Mouse (Mus musculus) mouse trophoblast stem cell (cell line): Measurements from ENCODE around the gene Ap1ar.
"Not testable (repeated sequence)": the region's sequence is repeated elsewhere in the genome, so short reads cannot be mapped to it uniquely, and the experiment has no call there.

Source experiments
- in situ Hi-C, 2 experiments: fragments of 300-500 bp; cut with MseI, MboI; formaldehyde crosslinking; loops; 2 replicates in 1 of 2; 3 replicates in 1 of 2; pipeline ENCODE4 v1.15.1; 2025

Ap1ar gene

DNA sequence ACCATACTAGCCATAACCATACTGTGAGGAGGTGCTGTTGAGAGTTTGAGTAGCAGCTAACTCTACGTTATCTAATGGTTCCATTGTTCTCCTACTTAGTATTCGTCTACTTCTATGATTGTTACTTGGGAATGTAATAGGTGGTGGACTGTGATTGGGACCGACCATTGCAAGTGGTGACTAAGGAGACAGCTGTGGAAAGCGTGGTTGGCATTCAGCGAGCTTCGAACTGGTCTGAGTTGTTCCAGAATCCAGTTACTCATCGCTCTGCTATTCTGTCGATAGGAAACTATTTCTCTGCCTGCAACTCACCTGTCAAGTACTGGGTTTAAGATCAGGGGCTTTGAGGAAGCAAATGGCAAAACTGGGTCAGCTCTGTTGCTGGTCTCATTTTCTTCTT lies 36.2 kb downstream of the Ap1ar start:
- in situ Hi-C loops: no loop called here

DNA sequence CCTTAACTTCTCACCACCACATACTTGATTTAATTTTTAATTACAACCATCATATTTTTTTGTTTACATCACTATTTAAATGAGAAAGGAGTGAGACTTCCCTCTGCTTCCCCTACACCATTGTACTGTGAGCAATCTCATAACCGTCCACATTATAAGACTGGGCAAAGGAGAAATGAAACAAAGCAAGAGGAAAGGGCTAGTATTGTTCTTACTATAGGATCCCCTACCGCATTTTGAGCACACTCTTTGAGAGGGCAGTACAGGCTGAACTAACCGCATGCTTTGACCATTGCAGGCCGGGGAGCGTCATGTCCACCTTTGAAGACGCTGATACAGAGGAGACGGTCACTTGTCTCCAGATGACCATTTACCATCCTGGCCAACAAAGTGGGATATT lies 41.1 kb downstream of the Ap1ar start:
- in situ Hi-C loops: no loop called here

DNA sequence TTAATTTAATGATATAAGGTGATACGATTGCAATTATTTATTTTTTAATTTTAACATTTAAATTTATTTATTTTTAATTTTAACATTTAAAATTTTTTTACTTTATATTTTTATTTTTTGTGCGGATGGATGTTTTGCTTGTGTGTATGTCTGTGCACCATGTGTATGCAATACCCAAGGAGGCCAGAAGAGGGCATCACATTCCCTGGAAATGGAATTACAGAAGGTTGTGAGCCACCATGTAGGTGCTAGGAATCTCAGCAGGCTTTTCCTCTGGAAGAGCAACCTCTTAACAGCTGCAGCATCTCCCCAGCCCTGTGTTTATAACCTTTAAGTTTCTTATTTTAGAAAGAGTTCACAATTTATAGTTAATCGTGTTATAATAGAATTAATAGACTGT lies 41.6 kb downstream of the Ap1ar start:
- in situ Hi-C loops: no loop called here

DNA sequence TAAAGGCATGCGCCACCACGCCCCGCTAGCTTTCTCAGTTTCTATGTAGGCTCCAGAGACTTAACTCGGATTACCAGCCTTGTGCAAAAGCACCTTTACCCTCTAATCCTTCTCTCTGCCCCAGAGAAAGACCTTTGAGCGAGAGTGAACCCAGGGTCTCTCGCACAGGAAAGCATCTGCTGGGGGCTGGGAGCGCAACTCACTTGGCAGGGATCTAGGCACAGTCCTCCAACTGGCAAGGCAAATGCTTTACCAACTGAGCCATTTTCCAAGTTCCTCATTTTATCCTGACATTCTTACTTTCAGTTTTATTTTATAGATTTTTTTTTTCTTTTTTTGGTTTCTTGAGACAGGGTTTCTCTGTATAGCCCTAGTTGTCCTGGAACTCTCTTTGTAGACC lies 44.3 kb downstream of the Ap1ar start:
- in situ Hi-C loops: no loop called here

DNA sequence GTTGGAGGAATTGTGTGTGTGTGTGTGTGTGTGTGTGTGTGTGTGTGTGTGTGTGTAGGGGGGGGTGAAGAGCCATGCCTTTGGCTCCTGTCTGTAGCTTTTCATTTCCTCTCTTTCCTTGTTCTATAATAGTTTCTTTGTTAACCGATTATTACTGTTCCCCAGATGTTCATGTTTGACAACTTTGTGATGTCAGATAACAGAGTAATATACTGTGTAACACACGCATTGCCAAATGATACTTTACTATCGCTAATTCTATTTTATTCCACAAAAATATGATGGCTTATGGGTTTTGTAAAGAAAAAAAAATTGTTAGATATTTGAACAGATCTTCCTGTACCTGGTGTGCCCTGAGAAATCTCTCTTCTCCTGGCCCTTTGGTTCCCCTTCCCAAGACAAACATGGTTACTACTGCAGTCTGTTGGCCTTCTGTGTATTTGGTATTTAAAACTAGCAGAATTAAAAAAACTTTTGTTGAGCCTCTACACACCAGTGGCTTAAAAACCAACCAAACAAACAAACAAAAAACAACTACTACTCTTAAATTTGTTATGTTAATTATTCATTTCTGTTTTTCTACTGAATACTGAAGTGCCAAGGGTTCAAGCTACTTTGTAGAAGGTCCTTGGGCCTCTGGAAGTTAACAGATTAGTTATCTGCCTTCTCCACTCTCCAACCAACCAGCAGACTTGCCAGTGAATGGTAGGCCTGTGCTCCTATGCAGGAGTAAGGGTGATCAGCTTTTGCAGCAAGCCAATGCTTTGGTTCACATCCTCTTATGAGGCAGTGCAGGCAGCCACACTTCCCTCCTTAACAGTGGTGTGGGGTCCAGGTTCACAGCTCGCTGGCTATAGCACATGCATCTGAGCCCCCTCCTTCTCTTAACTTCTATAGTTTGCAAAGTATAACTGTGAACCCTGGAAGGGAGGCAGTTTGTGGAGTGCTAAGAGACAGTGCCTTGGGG lies 45.4 kb downstream of the Ap1ar start:
- in situ Hi-C loops: no loop called here

DNA sequence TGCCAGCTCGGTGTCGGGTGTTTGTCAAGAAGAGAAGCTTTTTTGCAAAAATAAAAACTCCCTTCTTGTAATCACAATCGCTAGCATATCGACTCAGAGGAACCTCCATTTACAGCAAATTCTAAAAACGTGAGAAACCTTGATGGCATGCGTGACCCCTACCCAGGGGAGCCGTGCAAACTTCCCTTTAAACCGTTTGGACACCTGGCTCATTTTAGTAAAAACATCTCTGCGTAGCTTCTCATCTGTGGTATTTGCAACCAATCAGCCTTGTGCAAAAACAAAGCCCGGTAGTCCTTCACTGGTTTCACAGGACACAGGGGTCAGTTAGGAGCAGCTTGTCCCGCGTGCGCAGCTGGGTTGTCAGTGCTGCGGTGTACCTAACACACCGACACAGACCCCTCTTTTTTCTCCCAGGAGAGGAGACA lies 46.3 kb downstream of the Ap1ar start:
- in situ Hi-C loops: no loop called here

DNA sequence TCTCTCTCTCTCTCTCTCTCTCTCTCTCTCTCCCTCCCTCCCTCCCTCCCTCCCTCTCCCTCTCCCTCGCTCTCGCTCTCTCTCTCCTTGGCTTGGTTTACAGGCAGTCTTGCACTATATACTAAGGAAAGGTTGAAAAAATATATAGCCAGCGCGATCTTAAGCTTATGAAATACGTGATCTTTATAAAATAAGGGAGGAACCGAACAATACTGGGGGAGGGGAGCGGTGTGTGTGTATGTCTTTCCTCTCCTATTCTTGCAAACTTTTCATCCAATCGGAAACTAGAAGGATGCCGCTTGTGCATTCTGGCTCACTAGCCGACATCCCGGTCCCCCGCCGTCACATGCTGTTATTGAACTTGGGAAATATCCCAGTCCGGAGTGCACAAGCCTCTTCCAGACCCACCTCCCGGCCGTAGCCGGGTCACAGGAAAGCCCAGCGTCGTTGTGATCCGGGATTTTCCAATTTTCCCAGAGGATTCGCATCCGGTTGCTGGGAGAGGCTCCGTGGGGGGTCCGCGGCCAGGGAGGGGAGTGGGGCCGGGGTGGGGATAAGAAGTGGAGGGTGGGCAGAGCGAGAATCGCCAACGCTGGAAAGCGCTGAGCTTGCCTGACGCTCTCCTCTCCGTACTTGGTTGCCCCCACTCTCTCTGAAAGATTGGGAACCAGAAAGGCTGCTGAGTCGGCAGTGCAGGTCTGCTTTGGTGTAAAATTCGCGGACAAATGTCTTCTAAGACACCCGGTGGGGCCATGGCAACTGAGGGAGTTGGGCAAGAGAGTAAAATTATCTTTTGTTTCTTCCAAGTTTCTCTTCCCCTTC lies 46.9 kb downstream of the Ap1ar start:
- in situ Hi-C loops: no loop called here

DNA sequence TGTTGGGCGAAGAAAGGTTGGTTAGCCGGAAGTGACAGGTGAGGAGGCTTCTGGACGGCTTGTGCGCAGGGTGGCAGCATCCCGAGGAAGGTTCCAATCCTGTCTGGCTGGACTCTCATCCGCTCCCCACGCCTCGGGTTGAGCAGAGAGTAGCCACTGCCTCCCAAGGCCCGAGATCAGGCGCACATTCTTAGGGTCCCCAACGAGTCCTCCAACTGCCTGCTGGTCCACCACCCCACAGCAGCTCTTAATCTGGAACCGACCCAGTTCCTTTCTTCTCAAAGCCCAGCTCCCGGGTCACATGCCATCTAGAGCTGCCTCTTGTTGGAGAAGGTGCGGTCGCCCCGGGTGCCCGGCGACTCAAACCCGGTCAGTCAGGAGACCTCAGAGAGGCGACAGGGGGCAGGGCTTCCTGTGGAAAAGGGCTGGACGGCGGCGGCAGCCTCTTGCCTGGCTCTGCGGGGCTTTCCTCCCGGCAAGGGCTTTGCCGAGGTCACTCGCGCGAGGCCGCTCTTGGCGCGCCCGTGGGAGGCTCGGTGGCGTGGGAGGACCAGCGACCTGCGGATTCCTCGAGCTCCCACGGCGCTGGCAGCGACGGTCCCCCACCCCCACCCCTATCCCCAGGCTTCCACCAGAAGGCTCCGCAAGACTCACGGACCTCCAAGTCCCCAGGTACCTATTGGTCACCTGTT lies 47.7 kb downstream of the Ap1ar start, which contains the start of gene Tifa:
Gene Tifa, plus strand, starts transcription at position 306 of the 692 bp plus-strand sequence.
- in situ Hi-C loops: no loop called here

DNA sequence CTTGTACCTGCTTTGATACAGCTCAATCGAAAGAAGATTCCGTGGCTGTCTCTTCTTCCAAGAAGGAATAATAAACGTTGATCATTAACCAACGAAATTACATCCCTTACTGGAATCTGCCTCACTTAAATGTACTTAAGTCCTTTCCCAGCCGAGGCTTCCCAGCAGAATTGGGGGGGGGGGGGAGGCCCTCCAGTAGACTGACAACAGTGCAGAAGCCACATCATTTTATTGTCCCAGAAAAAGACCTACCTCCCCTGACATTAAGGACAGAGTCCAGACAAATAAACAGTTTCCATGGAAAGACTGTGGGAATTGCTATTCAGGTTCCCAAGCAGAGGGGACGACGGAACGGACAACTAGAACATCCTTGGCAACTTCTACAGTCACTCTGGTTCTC lies 48.4 kb downstream of the Ap1ar start:
- in situ Hi-C loops: no loop called here

DNA sequence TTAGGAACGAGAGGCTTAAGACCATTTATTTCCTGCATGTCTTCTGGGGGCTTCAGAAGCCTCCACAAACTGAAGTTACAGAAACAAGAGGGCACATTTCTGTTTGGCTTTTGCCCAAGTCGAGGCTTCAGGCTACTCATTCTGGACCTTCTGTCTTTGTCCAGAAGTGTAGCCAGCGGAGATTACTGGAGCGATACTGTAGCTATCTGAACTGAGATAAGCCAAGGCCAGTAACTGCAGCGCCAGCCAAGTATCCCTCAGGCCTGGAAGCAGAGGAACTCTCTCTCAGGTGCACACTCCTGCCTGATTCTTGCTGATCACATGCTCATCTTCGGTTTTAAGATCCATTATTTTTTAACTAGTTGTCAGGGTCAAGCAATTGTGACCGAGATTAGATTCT lies 49.3 kb downstream of the Ap1ar start:
- in situ Hi-C loops: no loop called here

DNA sequence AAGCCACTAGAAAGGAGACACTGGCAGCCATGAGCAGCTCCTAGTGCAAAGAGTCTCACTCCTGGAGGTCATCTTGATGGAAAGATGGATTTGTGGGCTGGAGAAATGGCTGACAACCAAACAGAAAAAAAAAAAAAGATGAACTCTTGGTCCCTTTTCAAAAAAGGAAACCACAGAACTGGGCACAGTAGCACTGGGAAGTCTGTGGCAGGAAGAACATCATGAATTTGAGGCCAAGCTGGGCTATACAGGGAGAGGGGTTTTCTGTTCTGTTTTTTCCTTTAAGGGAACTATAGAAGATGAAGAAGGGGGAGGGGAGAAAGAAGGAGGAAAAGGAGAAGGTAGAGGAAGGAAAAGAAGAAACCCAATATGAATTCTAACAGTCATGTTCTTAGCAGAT lies 50.3 kb downstream of the Ap1ar start:
- in situ Hi-C loops: no loop called here

DNA sequence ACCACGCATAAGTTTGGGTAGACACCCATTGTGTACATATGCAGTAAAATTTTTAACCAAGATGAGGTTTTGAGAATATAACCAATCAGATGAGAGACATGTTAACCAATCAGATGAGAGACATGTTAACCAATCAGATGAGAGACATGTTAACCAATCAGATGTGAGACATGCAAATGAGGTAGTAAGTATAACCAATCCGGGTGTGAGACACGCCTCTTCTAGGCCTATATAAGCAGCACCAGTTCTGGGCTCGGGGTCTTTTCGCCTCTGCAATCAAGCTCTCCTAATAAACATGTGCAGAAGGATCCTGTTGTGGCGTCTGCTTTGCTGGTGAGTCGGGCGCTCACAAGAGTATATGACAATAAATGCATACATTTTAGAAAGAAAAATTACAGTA lies 53.6 kb downstream of the Ap1ar start:
- in situ Hi-C loops: not testable (repeated sequence)

DNA sequence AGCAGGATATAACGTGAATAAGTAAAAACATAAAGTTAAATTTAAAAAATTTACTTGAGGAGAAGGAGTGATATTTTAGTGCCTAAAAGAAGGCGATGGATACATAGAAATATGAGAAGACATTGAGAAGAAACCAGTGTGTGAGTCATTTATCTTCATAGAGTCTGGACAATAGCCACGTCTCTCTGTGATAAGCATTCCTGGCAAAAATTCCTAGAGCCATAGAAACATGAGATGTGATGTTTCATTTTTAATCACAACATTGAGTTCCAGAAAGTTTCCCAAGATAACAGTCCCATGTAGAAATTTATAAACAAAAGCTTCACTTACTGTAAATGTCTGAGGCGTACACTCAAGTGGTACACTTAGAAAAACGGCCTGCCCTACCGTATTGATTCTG lies 54.4 kb downstream of the Ap1ar start:
- in situ Hi-C loops: no loop called here

DNA sequence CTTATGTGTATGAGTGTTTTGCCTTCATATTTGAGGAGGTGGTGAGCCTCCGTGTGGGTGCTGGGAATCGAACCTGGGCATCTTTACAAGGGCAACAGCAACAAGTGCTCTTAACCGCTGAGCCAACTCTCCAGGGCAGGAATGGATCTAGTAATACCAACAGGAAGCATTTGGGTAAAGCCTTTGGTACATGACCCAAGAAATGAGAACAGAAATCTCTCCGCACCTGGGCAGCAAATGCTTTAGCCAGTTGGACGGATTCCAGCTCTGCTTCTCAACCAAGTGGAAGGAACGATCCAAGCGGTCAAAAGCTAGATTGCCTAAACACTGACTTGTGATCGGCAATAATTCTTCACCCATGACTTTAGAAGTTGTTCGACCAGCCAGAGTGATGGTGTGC lies 56.4 kb downstream of the Ap1ar start:
- in situ Hi-C loops: no loop called here

DNA sequence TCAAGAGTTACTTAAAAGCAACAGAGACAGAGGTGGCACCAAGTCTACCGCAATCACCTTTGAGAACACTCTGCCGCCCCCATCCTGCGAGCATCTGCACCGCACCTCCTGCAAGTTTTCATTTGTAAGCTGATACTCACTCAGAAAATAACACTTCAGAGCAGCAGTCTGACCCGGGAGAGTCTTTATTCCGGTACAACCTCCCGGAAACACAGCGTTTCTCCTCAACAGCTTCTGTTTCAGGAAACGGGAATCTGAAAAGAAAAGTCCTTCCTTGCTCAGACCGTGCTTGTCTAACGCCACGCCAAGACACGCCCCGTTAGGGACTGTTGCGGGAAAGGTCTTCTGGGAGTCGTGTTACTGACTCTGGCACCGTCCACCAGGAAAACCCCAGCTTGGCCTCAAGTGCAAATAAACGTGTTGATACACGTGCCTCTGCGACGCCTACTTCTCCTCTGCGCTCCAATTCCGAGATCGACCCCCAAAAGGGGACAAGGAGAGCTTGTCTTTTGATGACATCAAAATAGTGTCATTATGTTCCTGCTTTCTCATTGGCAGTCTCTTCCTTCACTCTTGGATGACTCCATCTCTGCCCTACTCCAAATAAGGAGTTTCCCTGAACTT lies 57.2 kb downstream of the Ap1ar start, which contains the start of gene Alpk1:
Gene Alpk1, minus strand, starts transcription at position 507 of the 624 bp plus-strand sequence.
- in situ Hi-C loops: no loop called here

DNA sequence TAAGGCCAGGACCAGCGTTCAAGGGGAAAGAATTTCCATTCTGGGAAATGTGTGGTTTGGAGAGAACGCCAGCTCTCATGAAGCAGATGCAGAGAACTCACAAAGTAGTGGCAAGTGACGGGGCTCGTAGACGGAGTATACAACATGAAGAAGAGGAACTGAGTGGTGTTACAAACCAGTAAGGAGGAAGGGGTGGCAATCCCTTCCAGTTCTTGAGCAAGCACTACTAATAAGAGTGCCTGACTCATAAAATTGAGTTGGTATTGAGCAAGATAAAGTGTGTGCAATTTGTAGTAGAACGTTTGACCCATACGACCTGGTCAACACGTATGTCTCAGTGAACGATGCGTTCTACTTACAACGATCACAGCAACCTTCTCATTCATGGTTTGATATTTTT lies 68.2 kb downstream of the Ap1ar start:
- in situ Hi-C loops: no loop called here

DNA sequence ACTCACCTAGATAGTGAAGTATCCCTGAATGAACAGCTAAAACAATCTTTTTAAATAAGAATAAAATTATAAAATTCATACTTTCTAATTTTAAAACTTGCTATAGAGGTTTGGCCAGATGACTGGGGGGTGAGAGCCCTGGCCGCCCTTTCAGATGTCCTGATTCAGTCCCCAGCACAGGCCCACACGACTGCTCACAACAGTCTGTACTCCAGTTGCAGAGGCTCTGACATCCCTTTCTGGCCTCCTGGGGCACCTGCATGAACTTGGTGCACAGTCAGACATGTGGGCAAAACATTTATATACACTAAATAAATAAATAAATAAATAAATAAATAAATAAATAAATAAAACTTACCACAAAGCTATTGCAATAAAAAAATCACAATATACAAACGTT lies 71.4 kb downstream of the Ap1ar start:
- in situ Hi-C loops: no loop called here

DNA sequence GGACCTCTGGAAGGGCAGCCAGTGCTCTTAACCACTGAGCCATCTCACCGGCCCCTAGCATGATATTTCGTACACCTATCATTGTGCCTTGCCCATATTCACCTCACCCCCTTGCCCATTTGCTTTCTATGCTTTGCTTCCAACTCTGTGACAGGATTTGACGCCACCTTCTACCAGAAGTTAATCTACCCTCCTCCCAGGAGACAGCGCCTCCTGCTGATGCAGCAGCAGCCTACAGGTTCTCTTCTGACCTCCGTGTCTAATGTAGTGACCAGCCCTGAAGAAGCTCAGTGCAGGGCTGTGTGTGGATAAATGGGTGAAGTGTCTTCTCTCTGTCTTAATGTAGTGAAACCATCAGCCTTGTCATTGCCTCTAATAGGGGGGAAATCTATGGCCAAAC lies 72.8 kb downstream of the Ap1ar start:
- in situ Hi-C loops: loop anchor here (5.0 kb wide), 1 partner anchor 137 kb away; no protein-coding TSS in a partner anchor

DNA sequence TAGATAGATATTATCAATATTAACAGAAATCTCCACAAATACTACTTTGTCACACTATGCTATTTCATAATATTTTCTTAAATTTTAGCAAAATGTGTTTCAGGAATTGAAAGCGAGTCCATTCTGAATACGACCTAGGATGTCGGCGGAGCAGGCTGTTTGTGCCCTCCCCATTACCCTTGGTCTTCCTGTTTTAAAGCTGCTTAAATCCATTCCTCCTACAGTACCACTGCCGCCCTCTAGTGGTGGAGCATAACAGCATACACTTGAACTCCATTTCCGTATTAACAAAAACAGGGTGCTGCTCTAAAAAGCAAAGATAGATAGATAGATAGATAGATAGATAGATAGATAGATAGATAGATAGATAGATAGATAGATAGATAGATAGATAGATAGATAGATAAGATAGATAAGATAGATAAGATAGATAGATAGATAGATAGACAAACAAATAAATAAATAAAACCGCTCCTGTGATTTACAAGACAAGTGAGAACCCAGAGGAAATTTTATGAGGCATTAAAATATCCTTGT lies 74.2 kb downstream of the Ap1ar start:
- in situ Hi-C loops: loop anchor here (5.0 kb wide), 1 partner anchor 136 kb away; no protein-coding TSS in a partner anchor

DNA sequence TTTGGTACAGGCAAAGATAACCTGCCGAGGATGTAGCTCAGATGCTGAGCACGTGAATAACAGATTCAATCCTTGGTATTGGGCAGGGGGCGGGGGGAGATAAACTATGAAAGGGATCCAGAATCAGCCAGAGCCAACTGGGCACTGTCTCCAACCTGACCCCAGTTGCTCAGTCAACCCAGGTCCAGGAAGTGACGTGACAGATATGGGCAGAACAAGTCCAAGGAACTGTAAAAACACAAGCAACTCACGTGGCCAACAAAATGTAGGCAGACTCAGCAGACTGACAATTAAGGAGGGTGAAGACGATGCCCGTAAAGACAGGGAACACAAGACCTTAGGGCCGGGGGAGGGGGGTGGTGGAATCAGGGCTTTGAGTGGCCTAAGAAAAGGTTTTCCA lies 74.9 kb downstream of the Ap1ar start:
- in situ Hi-C loops: loop anchor here (5.0 kb wide), 1 partner anchor 135 kb away; no protein-coding TSS in a partner anchor

DNA sequence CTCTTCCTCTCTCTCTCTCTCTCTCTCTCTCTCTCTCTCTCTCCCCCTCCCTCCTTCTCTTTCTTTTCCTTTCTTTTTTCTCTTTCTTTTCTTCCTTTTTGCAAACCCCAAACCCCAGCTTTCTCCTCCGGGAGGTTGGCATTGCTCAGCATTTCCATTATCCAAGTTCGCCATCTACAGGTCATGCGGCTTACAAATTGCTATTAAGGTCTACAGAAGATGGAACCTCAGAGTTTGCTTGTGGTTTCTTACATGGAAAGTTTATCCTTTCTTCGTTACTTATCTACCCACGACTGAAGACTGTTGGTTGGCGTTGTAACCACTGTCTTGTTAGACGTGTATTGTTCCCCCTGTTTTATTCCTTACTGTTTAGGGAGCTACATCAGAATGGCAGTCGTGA lies 78.1 kb downstream of the Ap1ar start:
- in situ Hi-C loops: no loop called here
